Mouse (Mus musculus): Measurements from ENCODE around the gene Pld4. TPM values are rescaled to one million over a fixed set of nuclear protein-coding genes. Genes with fewer than 3 reads are reported as not detected.
A peak's percentile ranks its signal among the peaks of the same experiment; 100 is the strongest.

The Pld4 gene
- polyA plus RNA-seq, 1 experiment = 7.8 TPM

DNA sequence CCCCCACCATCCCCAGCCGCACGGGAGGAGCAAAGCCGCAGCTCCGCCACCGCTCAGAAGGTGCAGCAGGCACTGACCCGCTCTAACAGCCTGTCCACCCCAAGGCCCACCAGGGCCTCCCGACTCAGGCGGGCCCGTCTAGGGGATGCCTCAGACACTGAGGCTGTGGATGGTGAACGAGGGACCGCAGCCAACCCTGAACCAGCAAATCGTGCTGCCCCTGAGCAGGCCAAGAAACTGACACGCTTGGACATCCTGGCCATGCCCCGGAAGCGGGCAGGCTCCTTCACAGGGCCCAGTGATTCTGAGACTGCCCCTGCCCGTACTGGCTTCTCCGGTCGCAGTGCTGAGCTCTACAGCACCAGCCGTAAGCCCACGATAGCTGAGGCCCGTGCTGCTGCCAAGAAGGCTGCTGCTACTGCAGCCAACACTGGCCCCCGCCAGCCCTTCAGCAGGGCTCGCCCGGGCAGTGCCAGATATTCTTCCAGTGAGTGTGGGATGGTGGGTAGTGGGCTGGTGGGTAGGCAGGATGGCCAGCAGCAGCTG is 21.4 kb upstream of the Pld4 start:
- peaks cover 58% of the 10 kb centered on the region for H3K4me1 ChIP-seq (ENCODE audit: control insufficient read depth, insufficient read depth, low read length)
- TF ChIP-seq POLR2A (IDR thresholded peaks at IDR 0.05; ENCODE audit: borderline replicate concordance, insufficient read depth, low read length) = no peak
- no peak for TF ChIP-seq CTCF (IDR thresholded peaks at IDR 0.05; ENCODE audit: borderline replicate concordance, insufficient read depth, low read depth, low read length)
- no peak overlapping the region for H3K4me3 ChIP-seq (replicated peaks; ENCODE audit: insufficient read depth, low read depth, low read length)
- peak; percentile 59 to 66 for DNase-seq
- WGBS = 27% methylated on average over 24 of the region's 24 CpGs
- no peaks in the 10 kb centered on the region for H3K27me3 ChIP-seq (ENCODE audit: control insufficient read depth, insufficient read depth, low read length)
- no peak overlapping the region for H3K27ac ChIP-seq (ENCODE audit: insufficient read depth, low read length)

DNA sequence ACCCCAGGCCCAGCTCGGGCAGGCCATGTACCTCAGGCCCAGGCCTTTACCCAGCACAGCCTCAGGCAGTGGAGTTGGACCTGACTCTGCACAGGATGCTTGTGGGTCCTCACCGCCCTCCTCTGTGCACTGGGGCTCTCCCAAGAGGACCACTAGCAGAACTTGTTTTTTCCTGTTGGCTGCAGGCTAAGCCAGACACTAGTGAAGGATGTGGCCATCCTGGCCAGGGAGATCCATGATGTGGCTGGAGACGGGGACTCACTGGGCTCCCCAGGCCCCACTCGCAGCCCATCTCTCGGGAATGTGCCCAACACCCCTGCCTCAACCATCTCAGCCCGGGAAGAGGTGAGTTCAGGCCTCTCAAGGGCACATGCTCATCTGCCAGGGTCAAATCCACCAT is 17.7 kb upstream of the Pld4 start:
- Histone ChIP-seq H3K27ac (ENCODE audit: insufficient read depth, low read length) (no peak overlapping the region), H3K4me3 (replicated peaks; ENCODE audit: insufficient read depth, low read depth, low read length) (no peak overlapping the region), H3K4me1 (ENCODE audit: control insufficient read depth, insufficient read depth, low read length) (peaks cover 43% of the 10 kb centered on the region), H3K27me3 (ENCODE audit: control insufficient read depth, insufficient read depth, low read length) (no peaks in the 10 kb centered on the region)
- peak in 1 of 2 experiments; percentile 18 for DNase-seq
- 47% methylated on average over 6 of the region's 6 CpGs for WGBS
- no peak for TF ChIP-seq CTCF (IDR thresholded peaks at IDR 0.05; ENCODE audit: borderline replicate concordance, insufficient read depth, low read depth, low read length)

DNA sequence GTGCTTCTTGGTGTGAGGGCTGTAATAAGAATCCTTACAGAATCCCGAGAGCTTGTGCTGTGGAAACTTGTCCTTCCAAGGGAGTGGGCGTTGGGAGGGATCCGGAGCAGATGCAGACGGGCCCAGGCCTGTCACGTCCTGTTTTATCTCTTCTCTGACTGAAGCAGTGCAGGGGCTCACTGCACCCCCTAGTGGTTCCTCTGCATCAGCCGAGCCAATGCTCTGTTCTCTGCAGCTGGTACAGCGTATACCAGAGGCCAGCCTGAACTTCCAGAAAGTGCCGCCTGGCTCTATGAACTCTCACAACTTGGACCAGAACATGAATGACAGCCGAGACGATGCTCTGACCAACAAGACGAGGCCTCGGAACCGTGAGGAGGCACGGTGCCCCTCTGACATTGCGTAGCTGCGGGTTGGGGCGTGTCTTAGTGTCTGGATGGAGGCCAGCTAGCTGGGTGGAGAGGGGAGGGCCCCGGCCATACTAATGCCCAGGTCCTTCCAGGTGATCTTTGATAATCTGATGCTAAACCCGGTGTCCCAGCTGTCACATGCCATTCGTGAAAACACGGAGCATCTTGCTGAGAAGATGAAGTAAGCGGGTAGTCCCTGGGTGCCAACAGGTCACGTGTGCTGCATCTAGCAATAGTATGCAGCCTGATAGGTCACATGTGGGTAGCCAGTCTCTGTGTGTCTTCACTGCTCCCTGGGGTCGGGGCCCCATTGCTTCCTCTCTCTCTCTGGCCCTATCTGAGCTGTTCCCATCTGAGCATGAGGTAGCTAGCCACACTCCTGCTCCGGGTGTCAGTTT is 17.1 kb upstream of the Pld4 start:
- Histone ChIP-seq H3K4me3 (replicated peaks; ENCODE audit: insufficient read depth, low read depth, low read length) (no peak overlapping the region), H3K4me1 (ENCODE audit: control insufficient read depth, insufficient read depth, low read length) (peaks cover 37% of the 10 kb centered on the region), H3K27ac (ENCODE audit: insufficient read depth, low read length) (no peak overlapping the region), H3K27me3 (ENCODE audit: control insufficient read depth, insufficient read depth, low read length) (no peaks in the 10 kb centered on the region)
- peak; percentile 70 to 74 for DNase-seq
- peak; percentile 74 for TF ChIP-seq CTCF (IDR thresholded peaks at IDR 0.05; ENCODE audit: borderline replicate concordance, insufficient read depth, low read depth, low read length)
- no peak for TF ChIP-seq POLR2A (IDR thresholded peaks at IDR 0.05; ENCODE audit: borderline replicate concordance, insufficient read depth, low read length)
- WGBS = 32% methylated on average over 25 of the region's 25 CpGs

DNA sequence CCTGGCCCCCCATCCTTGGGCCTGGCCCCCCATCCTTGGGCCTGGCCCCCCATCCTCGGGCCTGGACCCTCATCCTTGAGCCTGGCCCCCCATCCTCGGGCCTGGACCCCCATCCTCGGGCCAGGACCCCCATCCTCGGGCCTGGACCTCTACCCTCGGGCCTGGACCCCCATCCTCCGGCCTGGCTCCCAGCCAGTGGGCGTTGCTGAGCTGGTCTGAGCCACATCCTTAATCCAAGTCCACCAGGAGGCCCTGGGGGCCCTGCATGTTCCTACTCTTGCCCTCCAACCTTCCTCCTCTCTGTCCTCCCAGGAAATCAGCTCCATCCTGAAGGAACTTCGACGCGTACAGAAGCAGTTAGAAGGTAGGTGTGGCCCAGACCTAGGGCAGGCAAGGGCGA is 16.2 kb upstream of the Pld4 start:
- Histone ChIP-seq H3K27ac (ENCODE audit: insufficient read depth, low read length) (no peak overlapping the region), H3K4me1 (ENCODE audit: control insufficient read depth, insufficient read depth, low read length) (peaks cover 30% of the 10 kb centered on the region), H3K4me3 (replicated peaks; ENCODE audit: insufficient read depth, low read depth, low read length) (no peak overlapping the region), H3K27me3 (ENCODE audit: control insufficient read depth, insufficient read depth, low read length) (no peaks in the 10 kb centered on the region)
- 68% methylated on average over 11 of the region's 11 CpGs for WGBS
- TF ChIP-seq POLR2A (IDR thresholded peaks at IDR 0.05; ENCODE audit: borderline replicate concordance, insufficient read depth, low read length) (no peak), CTCF (IDR thresholded peaks at IDR 0.05; ENCODE audit: borderline replicate concordance, insufficient read depth, low read depth, low read length) (no peak)
- DNase-seq = peak in 1 of 2 experiments; percentile 21

DNA sequence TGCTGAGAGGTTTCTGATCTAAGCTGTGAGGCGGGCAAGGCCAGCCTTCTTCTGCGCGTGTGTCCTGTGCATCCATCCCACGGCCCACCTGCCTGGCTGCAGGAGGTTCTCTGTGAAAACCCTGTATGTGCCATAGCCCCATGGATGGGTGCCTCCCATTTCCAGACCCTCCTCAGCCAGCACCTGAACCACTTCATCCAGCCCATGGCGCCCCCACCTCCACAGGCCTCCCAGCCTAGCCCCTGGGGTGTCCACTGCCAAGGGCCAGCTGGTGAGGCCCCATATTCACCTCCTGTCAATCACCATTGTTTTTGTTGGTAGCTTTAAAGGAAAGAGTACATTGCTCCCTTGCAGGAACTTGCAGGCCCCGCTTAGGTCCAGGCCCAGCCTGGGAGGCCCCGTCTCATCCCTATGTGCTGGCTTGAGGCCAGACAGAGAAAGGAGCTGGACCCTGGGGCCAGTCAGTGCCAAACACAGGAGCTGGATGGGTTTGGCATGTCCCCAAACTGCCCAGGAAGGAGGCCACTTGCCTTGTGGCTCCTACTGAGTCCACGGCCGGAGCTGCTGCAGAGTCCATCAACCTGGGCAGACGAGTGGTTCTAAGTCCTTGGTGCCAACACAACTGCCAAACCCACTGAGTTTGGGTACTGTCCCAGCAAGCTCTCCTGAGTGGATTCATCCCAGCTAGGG is 15.4 kb upstream of the Pld4 start:
- no peak for TF ChIP-seq POLR2A (IDR thresholded peaks at IDR 0.05; ENCODE audit: borderline replicate concordance, insufficient read depth, low read length)
- TF ChIP-seq CTCF (IDR thresholded peaks at IDR 0.05; ENCODE audit: borderline replicate concordance, insufficient read depth, low read depth, low read length) = no peak
- Histone ChIP-seq H3K4me3 (replicated peaks; ENCODE audit: insufficient read depth, low read depth, low read length) (no peak overlapping the region), H3K27me3 (ENCODE audit: control insufficient read depth, insufficient read depth, low read length) (no peaks in the 10 kb centered on the region), H3K27ac (ENCODE audit: insufficient read depth, low read length) (no peak overlapping the region), H3K4me1 (ENCODE audit: control insufficient read depth, insufficient read depth, low read length) (peaks cover 21% of the 10 kb centered on the region)
- 54% methylated on average over 10 of the region's 10 CpGs for WGBS
- peak in 1 of 2 experiments; percentile 41 for DNase-seq

DNA sequence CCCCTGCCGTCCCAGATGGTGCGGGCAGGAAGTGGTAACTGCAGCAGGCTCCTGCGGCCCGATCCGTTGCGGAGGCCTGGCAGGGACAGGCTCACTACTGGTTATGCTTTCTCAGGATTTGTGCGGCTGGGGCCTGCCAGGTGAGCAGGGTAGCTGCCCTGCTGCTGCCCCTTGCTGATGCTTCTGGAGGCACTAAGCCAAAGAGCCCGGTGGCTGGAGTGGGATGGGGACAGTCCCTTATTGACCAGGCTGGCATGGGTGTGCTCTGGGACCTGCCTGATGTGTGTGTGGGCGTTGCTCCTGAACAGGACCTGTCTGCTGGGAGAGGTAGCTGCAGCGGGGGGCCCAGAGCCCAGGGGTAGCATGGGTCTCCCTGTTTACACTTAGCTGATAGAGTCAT is 14.7 kb upstream of the Pld4 start:
- H3K4me3 ChIP-seq (replicated peaks; ENCODE audit: insufficient read depth, low read depth, low read length) = no peak overlapping the region
- 40% methylated on average over 10 of the region's 10 CpGs for WGBS
- H3K27ac ChIP-seq (ENCODE audit: insufficient read depth, low read length) = no peak overlapping the region; the same call in 1 of the 2 replicates
- peaks cover 18% of the 10 kb centered on the region for H3K4me1 ChIP-seq (ENCODE audit: control insufficient read depth, insufficient read depth, low read length)
- peak in 1 of 2 experiments; percentile 34 for DNase-seq
- no peak for TF ChIP-seq CTCF (IDR thresholded peaks at IDR 0.05; ENCODE audit: borderline replicate concordance, insufficient read depth, low read depth, low read length)
- no peak for TF ChIP-seq POLR2A (IDR thresholded peaks at IDR 0.05; ENCODE audit: borderline replicate concordance, insufficient read depth, low read length)
- no peaks in the 10 kb centered on the region for H3K27me3 ChIP-seq (ENCODE audit: control insufficient read depth, insufficient read depth, low read length)

DNA sequence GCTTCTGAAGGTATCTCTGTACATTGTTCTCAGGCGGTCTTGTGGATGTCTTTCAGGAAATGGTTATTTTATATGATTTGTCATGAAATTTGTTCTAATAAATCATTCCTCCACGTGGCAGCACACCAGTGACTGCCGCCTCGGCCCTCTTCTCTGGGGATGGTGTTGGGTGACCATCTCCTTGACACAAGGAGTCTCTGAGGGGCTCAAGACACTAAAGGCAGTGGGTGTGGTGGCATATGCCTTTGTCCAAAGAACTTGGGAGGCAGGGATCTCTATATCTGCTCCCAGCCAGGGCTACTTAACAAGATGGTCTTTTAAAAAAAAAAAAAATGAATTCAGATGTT is 14.0 kb upstream of the Pld4 start:
- Histone ChIP-seq H3K4me3 (replicated peaks; ENCODE audit: insufficient read depth, low read depth, low read length) (no peak overlapping the region), H3K4me1 (ENCODE audit: control insufficient read depth, insufficient read depth, low read length) (peaks cover 18% of the 10 kb centered on the region), H3K27ac (ENCODE audit: insufficient read depth, low read length) (no peak overlapping the region), H3K27me3 (ENCODE audit: control insufficient read depth, insufficient read depth, low read length) (no peaks in the 10 kb centered on the region)
- DNase-seq = peak; percentile 15 to 43
- TF ChIP-seq CTCF (IDR thresholded peaks at IDR 0.05; ENCODE audit: borderline replicate concordance, insufficient read depth, low read depth, low read length) = no peak
- TF ChIP-seq POLR2A (IDR thresholded peaks at IDR 0.05; ENCODE audit: borderline replicate concordance, insufficient read depth, low read length) = no peak
- WGBS = 87% methylated on average over 4 of the region's 4 CpGs
